Mouse (Mus musculus) intestine, embryonic 15.5 days (tissue): ENCODE measurements around the gene Dnajc30. TPM values are rescaled to one million over a fixed set of nuclear protein-coding genes. Genes with fewer than 3 reads are reported as not detected.
A peak's percentile ranks its signal among the peaks of the same experiment; 100 is the strongest.

Source experiments
- ATAC-seq: fragments of 200-750 bp; cut with Nextera tagmentation; 2 replicates; pipeline ENCODE4 v1.8.0; 2017; ENCODE audit warnings: moderate TSS enrichment, moderate library complexity
- H3K27ac ChIP-seq: fragments of 300-500 bp; sonication (generic); 2 replicates; pipeline ENCODE4 v1.5.1; 2015; ENCODE audit warnings: mild to moderate bottlenecking, inconsistent platforms
- H3K27me3 ChIP-seq: fragments of 300-500 bp; sonication (generic); replicated peaks from 2 replicates; pipeline ENCODE4 v1.6.1; 2015; ENCODE audit warnings: inconsistent platforms
- H3K36me3 ChIP-seq: fragments of 300-500 bp; sonication (generic); 2 replicates; pipeline ENCODE4 v1.6.1; 2015; ENCODE audit warnings: inconsistent platforms
- H3K4me1 ChIP-seq: fragments of 300-500 bp; sonication (generic); replicated peaks from 2 replicates; pipeline ENCODE4 v1.6.1; 2015; ENCODE audit warnings: inconsistent platforms
- H3K4me2 ChIP-seq: fragments of 300-500 bp; sonication (generic); replicated peaks from 2 replicates; pipeline ENCODE4 v1.6.1; 2015; ENCODE audit warnings: mild to moderate bottlenecking, inconsistent platforms
- H3K4me3 ChIP-seq: fragments of 300-500 bp; sonication (generic); replicated peaks from 2 replicates; pipeline ENCODE4 v1.5.1; 2015; ENCODE audit warnings: inconsistent platforms
- H3K9ac ChIP-seq: fragments of 300-500 bp; sonication (generic); 2 replicates; pipeline ENCODE4 v1.6.1; 2015; ENCODE audit warnings: inconsistent platforms
- H3K9me3 ChIP-seq: fragments of 300-500 bp; sonication (generic); 2 replicates; pipeline ENCODE4 v1.6.1; 2016; ENCODE audit warnings: inconsistent platforms
- WGBS: fragments of 180-500 bp; shearing (Covaris S2); methylation state at CpG from one replicate; pipeline ENCODE4 v1.1.7; 2015; 5-methylcytosine and 5-hydroxymethylcytosine counted together
- polyA plus RNA-seq: library from polyadenylated mRNA; unstranded; fragments of >200 nt; fragmentation: Nextera tagmentation; extraction: Ambion mirVana; gene quantifications from 2 replicates; pipeline ENCODE4 v1.2.1, GENCODE M21; 2015

The Dnajc30 gene
- polyA plus RNA-seq, 1 experiment from 2014 or later = 33.6 TPM

GRCm38 (mm10) chr5:135080539-135080938, 16.5 kb downstream of the Dnajc30 start:
- no peaks in the 10 kb centered on the region for H3K9me3 ChIP-seq
- H3K4me1 ChIP-seq = peaks cover 9% of the 10 kb centered on the region
- H3K27me3 ChIP-seq = no peaks in the 10 kb centered on the region; the same call in 1 of the 2 replicates
- H3K4me2 ChIP-seq = no peak overlapping the region
- no peak overlapping the region for H3K4me3 ChIP-seq
- no peak for ATAC-seq
- no peaks in the 10 kb centered on the region for H3K36me3 ChIP-seq
- no peak overlapping the region for H3K9ac ChIP-seq
- WGBS = 86% methylated on average over 5 of the region's 5 CpGs
- no peak overlapping the region for H3K27ac ChIP-seq

DNA sequence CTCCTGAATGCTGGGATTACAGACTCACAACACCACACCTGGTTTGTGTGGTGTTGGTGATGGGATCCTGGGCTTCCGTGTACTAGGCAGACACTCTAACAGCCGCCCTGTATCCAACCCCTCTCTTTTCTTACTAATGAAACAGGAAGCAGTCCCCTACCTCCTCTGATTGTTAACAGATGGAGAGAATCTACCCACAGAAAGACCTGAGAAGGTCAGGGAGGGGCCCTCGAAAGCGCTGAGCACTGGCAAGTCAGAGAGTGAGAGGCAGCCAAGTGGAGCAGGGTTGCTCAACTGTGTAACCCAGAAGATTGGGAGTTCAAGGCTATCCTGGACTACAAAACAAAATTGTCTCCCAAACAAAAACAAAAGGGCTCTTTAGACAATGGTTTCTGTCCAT, 22.9 kb downstream of the Dnajc30 start:
- Histone ChIP-seq H3K9me3 (no peaks in the 10 kb centered on the region), H3K9ac (no peak overlapping the region), H3K4me3 (no peak overlapping the region), H3K4me1 (no peaks in the 10 kb centered on the region; the same call in 1 of the 2 replicates), H3K27me3 (peaks cover 41% of the 10 kb centered on the region), H3K36me3 (no peaks in the 10 kb centered on the region), H3K27ac (no peak overlapping the region), H3K4me2 (no peak overlapping the region)
- 61% methylated on average over 4 of the region's 4 CpGs for WGBS
- no peak for ATAC-seq

DNA sequence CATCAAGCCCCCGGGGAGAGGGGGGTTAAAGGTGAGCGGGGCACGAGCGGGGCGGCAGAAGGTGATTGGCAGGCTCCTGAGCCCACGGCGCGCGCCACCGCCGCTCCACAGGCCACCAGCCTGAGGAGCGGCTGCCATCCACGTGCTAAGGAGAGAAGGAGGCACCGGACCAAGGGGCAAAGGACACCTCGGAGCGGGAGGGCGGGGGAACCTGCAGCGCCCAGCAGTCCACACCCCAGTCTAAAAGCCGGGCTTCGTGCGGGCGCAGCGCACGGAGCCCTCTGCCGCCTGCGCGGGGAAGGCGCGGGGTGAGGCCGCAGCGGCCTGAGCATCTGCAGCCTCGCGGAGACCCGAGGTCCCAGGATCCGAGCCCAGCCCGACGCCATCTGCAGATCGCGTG, 25.7 kb downstream of the Dnajc30 start, which contains the start of gene Mlxipl:
Gene Mlxipl (plus strand): TSS at position 238 of the 400 bp plus-strand sequence.
- Histone ChIP-seq H3K9ac (peak within 1 kb of the TSS; percentile 32), H3K27ac (no peak within 1 kb of the TSS), H3K27me3 (peaks cover 46% of the 10 kb centered on the region), H3K36me3 (no peaks in the 10 kb centered on the region), H3K4me2 (peak within 1 kb of the TSS; percentile 52), H3K4me1 (no peaks in the 10 kb centered on the region; the same call in 1 of the 2 replicates), H3K4me3 (peak within 1 kb of the TSS; percentile 12; the same call in 1 of the 2 replicates), H3K9me3 (no peaks in the 10 kb centered on the region)
- 3% methylated on average over 37 of the region's 39 CpGs for WGBS
- peak; percentile 92 for ATAC-seq

DNA sequence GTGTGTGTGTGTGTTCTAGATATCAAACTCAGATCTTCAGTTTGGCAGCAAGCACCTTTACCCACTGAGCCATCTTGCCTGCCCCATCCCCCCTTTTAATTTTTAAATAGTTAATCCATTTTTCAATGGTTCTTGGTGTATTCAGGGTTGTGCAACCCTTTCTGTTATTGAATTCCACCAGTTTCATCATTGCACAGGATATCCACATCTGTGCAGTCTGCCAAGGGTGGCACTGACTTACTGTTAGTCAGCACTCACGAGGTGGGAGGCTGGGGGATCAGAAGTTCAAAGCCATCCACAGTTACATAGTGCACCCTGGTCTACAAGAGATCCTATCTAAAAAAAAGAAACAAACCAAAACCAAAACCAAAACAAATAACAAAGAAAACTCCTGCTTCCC, 37.0 kb downstream of the Dnajc30 start:
- Histone ChIP-seq H3K4me1 (no peaks in the 10 kb centered on the region), H3K27me3 (peaks cover 5% of the 10 kb centered on the region; the same call in 1 of the 2 replicates), H3K4me2 (no peak overlapping the region), H3K36me3 (no peaks in the 10 kb centered on the region), H3K4me3 (no peak overlapping the region), H3K9me3 (no peaks in the 10 kb centered on the region), H3K9ac (no peak overlapping the region), H3K27ac (no peak overlapping the region)
- 57% methylated on average over 1 of the region's 1 CpGs for WGBS
- no peak for ATAC-seq

- H3K4me2 ChIP-seq = no peak overlapping the region
- H3K27me3 ChIP-seq = peaks cover 14% of the 10 kb centered on the region
- no peak overlapping the region for H3K4me3 ChIP-seq
- H3K27ac ChIP-seq = no peak overlapping the region
- no peak overlapping the region for H3K9ac ChIP-seq
- no peak for ATAC-seq
- H3K9me3 ChIP-seq = no peaks in the 10 kb centered on the region
- H3K36me3 ChIP-seq = no peaks in the 10 kb centered on the region
- peaks cover 5% of the 10 kb centered on the region; the same call in 1 of the 2 replicates for H3K4me1 ChIP-seq
- 64% methylated on average over 11 of the region's 11 CpGs for WGBS
These were observed 40.1 kb downstream of the Dnajc30 start for GRCm38 (mm10) chr5:135103999-135104660.

DNA sequence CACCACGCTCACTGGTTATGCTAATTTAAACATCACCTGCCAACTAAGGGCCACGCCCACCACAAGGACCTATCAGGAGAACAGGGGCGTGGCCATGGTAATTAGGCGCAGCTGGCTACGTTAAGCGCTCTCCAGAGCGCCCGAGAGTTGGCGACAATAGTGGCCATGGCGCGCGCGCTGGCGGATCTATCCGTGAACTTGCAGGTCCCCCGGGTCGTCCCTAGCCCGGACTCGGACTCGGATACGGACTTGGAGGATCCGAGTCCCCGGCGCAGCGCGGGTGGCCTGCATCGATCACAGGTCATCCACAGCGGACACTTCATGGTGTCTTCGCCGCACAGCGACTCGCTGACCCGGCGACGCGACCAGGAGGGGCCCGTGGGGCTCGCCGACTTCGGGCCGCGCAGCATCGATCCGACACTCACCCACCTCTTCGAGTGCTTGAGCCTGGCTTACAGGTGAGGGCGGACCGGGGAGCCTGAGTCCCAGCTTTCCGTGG, 42.8 kb downstream of the Dnajc30 start:
- Histone ChIP-seq H3K9me3 (no peaks in the 10 kb centered on the region), H3K4me2 (peak overlapping the region; percentile 92), H3K27me3 (peaks cover 14% of the 10 kb centered on the region), H3K27ac (0 out of 2 replicates have a peak overlapping the region, but pooled peaks have one; percentile 9), H3K9ac (peak overlapping the region; percentile 46), H3K36me3 (no peaks in the 10 kb centered on the region), H3K4me1 (peaks cover 5% of the 10 kb centered on the region; the same call in 1 of the 2 replicates), H3K4me3 (peak overlapping the region; percentile 55)
- WGBS = under 1% methylated on average over 48 of the region's 48 CpGs
- ATAC-seq = peak; percentile 89

DNA sequence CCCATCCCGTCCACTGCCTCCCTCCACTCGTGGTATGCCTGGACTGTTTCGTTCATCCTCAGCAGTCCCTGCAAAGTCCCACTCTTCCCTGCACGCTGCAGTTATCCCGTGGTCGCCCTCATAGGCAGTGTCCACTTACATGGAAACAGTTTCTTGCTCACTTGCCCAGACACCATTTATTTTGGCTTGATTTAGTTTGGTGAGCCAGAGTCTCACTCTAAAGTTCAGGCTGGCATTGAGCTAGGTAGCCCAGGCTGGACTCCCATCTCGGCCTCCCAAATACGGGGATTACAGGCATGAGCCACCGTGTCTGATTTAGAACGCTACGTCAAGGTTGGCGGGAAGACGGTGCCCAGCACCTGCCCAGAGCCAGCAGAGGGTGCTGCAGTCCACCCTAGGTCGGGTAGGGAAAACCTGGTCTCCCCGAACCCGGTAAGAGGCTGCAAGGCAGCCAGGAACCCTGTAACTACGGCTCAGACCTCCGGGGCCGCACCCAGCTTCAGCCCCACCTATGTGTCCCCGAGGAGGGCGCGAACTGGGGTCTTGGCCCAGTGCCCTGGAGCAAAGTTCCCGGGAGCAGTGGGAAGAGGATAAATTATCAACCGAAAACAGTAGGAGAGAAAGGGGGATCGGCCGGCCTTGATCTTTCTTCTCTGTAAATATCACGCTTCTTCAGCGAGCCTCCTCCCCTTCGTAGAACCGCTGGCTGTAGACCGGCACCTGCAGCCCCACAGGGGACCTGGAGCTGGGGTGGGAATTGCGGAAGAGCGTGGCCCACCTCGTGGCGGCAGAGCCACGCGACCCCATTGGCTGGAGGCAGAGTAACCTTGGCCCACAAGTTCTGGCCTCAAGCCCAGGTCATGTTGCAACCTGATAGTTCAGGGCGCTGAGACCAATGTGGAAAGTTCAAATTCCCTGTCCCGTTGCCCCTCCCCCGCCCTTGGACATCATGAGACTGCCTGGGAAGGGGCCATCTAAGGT, 43.8 kb downstream of the Dnajc30 start:
- H3K27me3 ChIP-seq = peaks cover 14% of the 10 kb centered on the region
- 9% methylated on average over 40 of the region's 40 CpGs for WGBS
- ATAC-seq = peak; percentile 80

GRCm38 (mm10) chr5:135109017-135109416, 45.0 kb downstream of the Dnajc30 start:
- H3K27me3 ChIP-seq = peaks cover 14% of the 10 kb centered on the region
- no peaks in the 10 kb centered on the region for H3K36me3 ChIP-seq
- H3K4me1 ChIP-seq = peaks cover 5% of the 10 kb centered on the region; the same call in 1 of the 2 replicates
- H3K4me2 ChIP-seq = no peak overlapping the region
- 66% methylated on average over 6 of the region's 6 CpGs for whole genome bisulfite sequencing
- H3K4me3 ChIP-seq = no peak overlapping the region
- no peaks in the 10 kb centered on the region for H3K9me3 ChIP-seq
- no peak overlapping the region for H3K27ac ChIP-seq
- H3K9ac ChIP-seq = no peak overlapping the region
- ATAC-seq = no peak

More for the DNA sequence above, 43.8 kb downstream of the Dnajc30 start:
- peak overlapping the region; percentile 92 for H3K4me2 ChIP-seq
- H3K27ac ChIP-seq = no peak overlapping the region
- H3K9me3 ChIP-seq = no peaks in the 10 kb centered on the region
- peaks cover 5% of the 10 kb centered on the region; the same call in 1 of the 2 replicates for H3K4me1 ChIP-seq
- H3K4me3 ChIP-seq = peak overlapping the region; percentile 55
- H3K9ac ChIP-seq = 0 out of 2 replicates have a peak overlapping the region, but pooled peaks have one; percentile 46
- H3K36me3 ChIP-seq = no peaks in the 10 kb centered on the region

DNA sequence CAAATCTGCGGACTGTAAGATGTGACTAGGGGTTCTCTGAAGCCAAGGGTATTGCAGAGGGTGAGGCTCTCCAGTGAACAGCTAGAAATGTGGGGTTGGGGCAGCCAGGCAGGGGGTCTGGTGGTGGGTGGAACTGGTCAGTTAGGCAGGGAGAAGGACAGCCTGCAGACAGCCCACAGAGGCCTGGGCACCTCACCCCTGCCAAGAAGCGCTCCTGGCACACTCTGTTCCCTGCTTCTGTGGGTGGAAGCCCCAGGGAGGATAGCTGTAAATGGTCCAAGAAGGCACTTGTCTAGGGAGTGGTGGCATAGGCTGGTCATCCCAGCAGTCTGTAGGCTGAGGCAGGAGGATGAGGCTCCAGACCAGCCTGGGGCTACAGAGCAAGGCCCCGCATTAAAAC, 45.4 kb downstream of the Dnajc30 start:
- Histone ChIP-seq H3K9me3 (no peaks in the 10 kb centered on the region), H3K4me2 (no peak overlapping the region), H3K36me3 (no peaks in the 10 kb centered on the region), H3K27ac (no peak overlapping the region), H3K4me3 (no peak overlapping the region), H3K9ac (no peak overlapping the region), H3K4me1 (peaks cover 5% of the 10 kb centered on the region; the same call in 1 of the 2 replicates), H3K27me3 (peaks cover 14% of the 10 kb centered on the region)
- no peak for ATAC-seq
- 77% methylated on average over 3 of the region's 3 CpGs for WGBS

- ATAC-seq = no peak
- H3K4me1 ChIP-seq = peaks cover 5% of the 10 kb centered on the region; the same call in 1 of the 2 replicates
- H3K4me3 ChIP-seq = no peak overlapping the region
- 74% methylated on average over 6 of the region's 6 CpGs for WGBS
- no peak overlapping the region for H3K4me2 ChIP-seq
- H3K9ac ChIP-seq = no peak overlapping the region
- peaks cover 14% of the 10 kb centered on the region for H3K27me3 ChIP-seq
- H3K9me3 ChIP-seq = no peaks in the 10 kb centered on the region
- no peaks in the 10 kb centered on the region for H3K36me3 ChIP-seq
- no peak overlapping the region for H3K27ac ChIP-seq
These were observed 46.0 kb downstream of the Dnajc30 start for GRCm38 (mm10) chr5:135109976-135110375.

DNA sequence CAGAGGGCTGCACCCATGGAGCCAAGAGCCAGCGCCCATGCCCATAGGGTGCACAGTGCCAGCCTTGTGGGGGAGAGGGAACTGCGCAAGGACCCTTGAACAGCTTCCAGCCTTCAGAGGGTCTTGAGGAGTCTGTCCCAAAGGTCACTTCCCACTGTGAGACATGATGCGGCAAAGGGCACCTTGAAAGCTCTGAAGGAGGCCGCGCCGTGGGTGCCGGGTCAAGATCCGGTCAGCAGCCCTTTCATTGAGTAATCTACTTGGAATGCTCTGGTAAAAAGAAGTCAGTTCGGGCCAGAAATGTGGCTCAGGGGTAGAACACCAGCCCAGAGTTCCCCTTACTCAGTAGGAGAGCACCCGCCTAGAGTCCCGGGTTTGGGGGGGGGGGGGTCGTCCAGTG, 49.8 kb downstream of the Dnajc30 start:
- Histone ChIP-seq H3K9me3 (no peaks in the 10 kb centered on the region), H3K4me1 (0 out of 2 replicates have a peak, but pooled peaks cover 3% of the 10 kb centered on the region), H3K9ac (no peak overlapping the region), H3K36me3 (no peaks in the 10 kb centered on the region), H3K4me2 (no peak overlapping the region), H3K27me3 (no peaks in the 10 kb centered on the region; the same call in 1 of the 2 replicates), H3K27ac (no peak overlapping the region), H3K4me3 (no peak overlapping the region)
- WGBS = 89% methylated on average over 12 of the region's 12 CpGs
- no peak for ATAC-seq

- 73% methylated on average over 8 of the region's 8 CpGs for WGBS
- Histone ChIP-seq H3K27ac (no peak overlapping the region), H3K36me3 (no peaks in the 10 kb centered on the region), H3K4me3 (no peak overlapping the region), H3K4me1 (0 out of 2 replicates have a peak, but pooled peaks cover 3% of the 10 kb centered on the region), H3K27me3 (no peaks in the 10 kb centered on the region), H3K4me2 (no peak overlapping the region), H3K9ac (no peak overlapping the region), H3K9me3 (no peaks in the 10 kb centered on the region)
- ATAC-seq = no peak
These were observed 51.2 kb downstream of the Dnajc30 start for GRCm38 (mm10) chr5:135115241-135115640.
